Mouse (Mus musculus) myocyte (in vitro differentiated cells): ENCODE results near the gene Gm11985. TPM values are rescaled to one million over a fixed set of nuclear protein-coding genes. Genes with fewer than 3 reads are reported as not detected.
"Not testable (repeated sequence)": the region's sequence is repeated elsewhere in the genome, so short reads cannot be mapped to it uniquely, and the experiment has no call there.

ENCODE experiments used
- H3K27me3 ChIP-seq: one replicate; pipeline ENCODE4 v1.6.1; 2011; ENCODE audit not compliant: control insufficient read depth, insufficient read depth, insufficient read length
- H3K36me3 ChIP-seq: one replicate; pipeline ENCODE4 v1.6.1; 2011; ENCODE audit not compliant: control insufficient read depth, insufficient read depth
- H3K4me2 ChIP-seq: one replicate; pipeline ENCODE4 v1.6.1; 2011; ENCODE audit warnings: low read depth, control low read depth
- H3K4me3 ChIP-seq: one replicate; pipeline ENCODE4 v1.5.1; 2011; ENCODE audit warnings: mild to moderate bottlenecking, control low read depth, moderate library complexity
- H3K79me2 ChIP-seq: one replicate; pipeline ENCODE4 v1.6.1; 2011; ENCODE audit not compliant: control insufficient read depth, insufficient read depth
- H3ac ChIP-seq: one replicate; pipeline ENCODE4 v1.6.1; 2011; ENCODE audit not compliant: control insufficient read depth, insufficient read length
- CEBPB ChIP-seq: IDR thresholded peaks from 2 replicates; pipeline ENCODE4 v1.6.1; 2011; ENCODE audit warnings: mild to moderate bottlenecking, moderate library complexity; ENCODE audit not compliant: poor library complexity, insufficient read depth, severe bottlenecking
- E2F4 ChIP-seq: IDR thresholded peaks from one replicate; pipeline ENCODE4 v1.6.1; 2011; ENCODE audit warnings: mild to moderate bottlenecking, control low read depth, moderate library complexity; ENCODE audit not compliant: insufficient read depth
- MAX ChIP-seq: IDR thresholded peaks from one replicate; pipeline ENCODE4 v1.6.1; 2011; ENCODE audit warnings: low read depth, mild to moderate bottlenecking, control low read depth
- MYOD1 ChIP-seq, 3 experiments: IDR thresholded peaks; one replicate each; pipeline ENCODE4 v1.6.1; 2011; ENCODE audit warnings: control low read depth in 2 of 3, low read depth in 2 of 3, mild to moderate bottlenecking in 2 of 3, moderate library complexity in 1 of 3; ENCODE audit not compliant: insufficient read length in 2 of 3, control insufficient read depth in 1 of 3
- MYOG ChIP-seq, 3 experiments: IDR thresholded peaks; one replicate each; pipeline ENCODE4 v1.6.1; 2011; ENCODE audit warnings: control low read depth in 2 of 3, low read depth in 2 of 3, mild to moderate bottlenecking in 2 of 3; ENCODE audit not compliant: insufficient read length in 2 of 3, control insufficient read depth in 1 of 3, insufficient read depth in 1 of 3
- POLR2A ChIP-seq: IDR thresholded peaks from one replicate; pipeline ENCODE4 v1.6.1; 2011; ENCODE audit warnings: low read depth, mild to moderate bottlenecking, control low read depth, moderate library complexity; ENCODE audit not compliant: insufficient read length
- POLR2AphosphoS2 ChIP-seq: IDR thresholded peaks from one replicate; pipeline ENCODE4 v1.6.1; 2011; ENCODE audit warnings: low read depth, control low read depth; ENCODE audit not compliant: insufficient read length
- REST ChIP-seq: IDR thresholded peaks from one replicate; pipeline ENCODE4 v1.6.1; 2011; ENCODE audit warnings: mild to moderate bottlenecking, control low read depth, moderate library complexity; ENCODE audit not compliant: insufficient read depth, insufficient read length
- SRF ChIP-seq: IDR thresholded peaks from one replicate; pipeline ENCODE4 v1.6.1; 2011; ENCODE audit warnings: low read depth; ENCODE audit not compliant: control insufficient read depth, insufficient read length
- TCF12 ChIP-seq: IDR thresholded peaks from one replicate; pipeline ENCODE4 v1.6.1; 2011; ENCODE audit warnings: mild to moderate bottlenecking, control low read depth; ENCODE audit not compliant: poor library complexity, insufficient read depth, severe bottlenecking
- TCF3 ChIP-seq: IDR thresholded peaks from one replicate; pipeline ENCODE4 v1.6.1; 2011; ENCODE audit warnings: low read depth, control low read depth; ENCODE audit not compliant: insufficient read length
- USF1 ChIP-seq: IDR thresholded peaks from one replicate; pipeline ENCODE4 v1.6.1; 2011; ENCODE audit warnings: low read depth, mild to moderate bottlenecking, control low read depth, moderate library complexity
- polyA plus RNA-seq: library from polyadenylated mRNA; unstranded; fragments of >200 nt; fragmentation: generic; extraction: Trizol; gene quantifications from one replicate; pipeline ENCODE4 v1.2.1, GENCODE M21; 2012; ENCODE audit warnings: missing spikeins

The Gm11985 gene
- polyA plus RNA-seq, 1 experiment: not detected

DNA sequence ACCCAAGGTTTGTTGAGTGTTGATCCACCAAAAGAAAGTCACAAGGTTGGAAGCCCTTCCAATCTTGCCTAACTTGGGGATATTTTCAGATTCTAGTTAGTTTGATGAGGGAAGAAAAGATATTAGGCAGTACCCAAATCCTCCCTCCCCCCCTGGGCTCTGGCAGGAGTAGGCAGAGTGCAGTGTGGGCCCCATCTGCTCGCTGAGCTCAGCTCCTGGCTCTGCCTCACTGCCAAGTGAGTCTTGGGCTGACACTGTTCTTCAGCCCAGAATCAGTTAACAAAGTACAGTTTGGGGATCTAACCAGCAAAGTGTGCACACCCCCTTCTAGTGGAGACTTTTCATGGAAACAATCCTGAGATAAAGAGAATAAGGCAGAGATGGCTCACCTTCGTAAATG, 37.8 kb upstream of the Gm11985 start:
- no peak for TF ChIP-seq MYOG (IDR thresholded peaks at IDR 0.05; ENCODE audit: control insufficient read depth in 1 of 3, insufficient read depth in 1 of 3, insufficient read length in 2 of 3, low read depth in 2 of 3)
- TF ChIP-seq SRF: no peak
- TF ChIP-seq TCF3: no peak
- no peak for TF ChIP-seq E2F4
- no peak for TF ChIP-seq TCF12
- no peak for TF ChIP-seq REST
- Histone ChIP-seq H3ac (no peak overlapping the region), H3K4me3 (no peak overlapping the region), H3K27me3 (no peaks in the 10 kb centered on the region), H3K4me2 (no peak overlapping the region), H3K79me2 (no peaks in the 10 kb centered on the region), H3K36me3 (no peaks in the 10 kb centered on the region)

DNA sequence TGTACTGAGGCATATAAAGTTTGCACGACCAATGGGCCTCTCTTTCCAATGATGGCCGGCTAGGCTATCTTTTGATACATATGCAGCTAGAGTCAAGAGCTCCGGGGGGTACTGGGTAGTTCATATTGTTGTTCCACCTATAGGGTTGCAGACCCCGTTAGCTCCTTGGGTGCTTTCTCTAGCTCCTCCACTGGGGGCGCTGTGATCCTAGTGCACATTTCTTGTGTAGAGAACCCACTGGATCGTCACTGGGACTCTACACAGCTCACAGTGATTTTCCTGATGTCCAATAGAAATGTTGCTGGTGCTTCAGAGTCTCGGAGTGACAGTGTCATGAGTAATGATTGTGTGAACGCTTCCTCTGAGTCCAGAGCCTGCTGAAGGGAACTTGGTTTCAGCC, 33.5 kb upstream of the Gm11985 start:
- H3K79me2 ChIP-seq: not testable (repeated sequence)

DNA sequence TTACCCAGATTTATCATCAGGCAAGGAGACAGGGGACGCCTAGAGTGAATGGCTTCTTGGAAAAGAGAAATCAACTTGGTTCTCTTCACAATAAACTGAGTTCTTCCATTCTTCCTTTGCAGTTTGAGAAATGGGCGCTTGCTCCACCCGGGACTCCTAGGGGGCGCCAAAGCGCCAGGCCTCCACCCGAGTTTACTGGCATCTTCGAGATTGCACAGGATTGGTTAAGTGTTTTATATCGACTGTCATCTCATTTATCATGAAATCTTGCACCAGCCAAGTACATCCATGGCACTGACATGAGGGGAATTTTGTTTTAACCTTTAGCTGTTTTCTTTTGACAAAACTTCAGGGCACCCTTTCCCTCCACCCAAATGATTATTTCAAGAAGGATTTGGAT, 27.3 kb upstream of the Gm11985 start:
- Histone ChIP-seq H3K27me3 (peaks cover 9% of the 10 kb centered on the region), H3ac (no peak overlapping the region), H3K4me3 (no peak overlapping the region), H3K4me2 (no peak overlapping the region), H3K36me3 (no peaks in the 10 kb centered on the region), H3K79me2 (no peaks in the 10 kb centered on the region)
- no peak for TF ChIP-seq CEBPB
- no peak for TF ChIP-seq MYOD1 (IDR thresholded peaks at IDR 0.05; ENCODE audit: control insufficient read depth in 1 of 3, insufficient read length in 2 of 3, low read depth in 2 of 3)
- TF ChIP-seq REST: no peak
- no peak for TF ChIP-seq SRF
- no peak for TF ChIP-seq E2F4
- no peak for TF ChIP-seq MYOG (IDR thresholded peaks at IDR 0.05; ENCODE audit: control insufficient read depth in 1 of 3, insufficient read depth in 1 of 3, insufficient read length in 2 of 3, low read depth in 2 of 3)
- TF ChIP-seq MAX: no peak

More for the DNA sequence above, 33.5 kb upstream of the Gm11985 start:
- H3K27me3 ChIP-seq, H3ac ChIP-seq, H3K4me2 ChIP-seq, H3K36me3 ChIP-seq, H3K4me3 ChIP-seq: not testable (repeated sequence)

DNA sequence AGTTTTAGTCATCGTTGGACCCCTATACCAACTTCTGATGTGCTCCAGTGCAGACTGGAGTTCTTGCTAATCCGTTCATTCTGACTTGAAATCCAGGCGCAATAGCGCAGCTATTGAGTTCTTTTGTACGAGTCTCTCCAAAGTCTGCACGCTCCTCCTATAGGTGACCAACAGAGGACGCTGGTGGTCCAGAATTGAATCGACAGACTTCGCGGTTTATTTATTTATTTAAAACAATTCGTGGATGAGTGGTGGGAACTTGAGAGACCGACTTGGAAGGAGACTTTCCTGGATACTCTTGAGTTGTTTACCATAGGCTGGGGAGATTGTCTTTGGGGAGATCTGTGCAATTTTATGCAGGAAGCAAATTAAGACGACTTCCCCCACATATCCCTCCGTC, 26.4 kb upstream of the Gm11985 start:
- H3ac ChIP-seq: no peak overlapping the region
- peaks cover 9% of the 10 kb centered on the region for H3K27me3 ChIP-seq
- no peaks in the 10 kb centered on the region for H3K79me2 ChIP-seq
- H3K36me3 ChIP-seq: no peaks in the 10 kb centered on the region
- H3K4me2 ChIP-seq: no peak overlapping the region
- no peak for TF ChIP-seq CEBPB
- TF ChIP-seq POLR2A: no peak
- no peak for TF ChIP-seq USF1
- no peak for TF ChIP-seq MYOD1 (IDR thresholded peaks at IDR 0.05; ENCODE audit: control insufficient read depth in 1 of 3, insufficient read length in 2 of 3, low read depth in 2 of 3)
- TF ChIP-seq SRF: no peak
- no peak for TF ChIP-seq MAX
- TF ChIP-seq POLR2AphosphoS2: no peak
- no peak for TF ChIP-seq MYOG (IDR thresholded peaks at IDR 0.05; ENCODE audit: control insufficient read depth in 1 of 3, insufficient read depth in 1 of 3, insufficient read length in 2 of 3, low read depth in 2 of 3)
- TF ChIP-seq TCF3: no peak
- no peak for TF ChIP-seq E2F4
- no peak for TF ChIP-seq REST
- no peak for TF ChIP-seq TCF12
- H3K4me3 ChIP-seq: no peak overlapping the region

DNA sequence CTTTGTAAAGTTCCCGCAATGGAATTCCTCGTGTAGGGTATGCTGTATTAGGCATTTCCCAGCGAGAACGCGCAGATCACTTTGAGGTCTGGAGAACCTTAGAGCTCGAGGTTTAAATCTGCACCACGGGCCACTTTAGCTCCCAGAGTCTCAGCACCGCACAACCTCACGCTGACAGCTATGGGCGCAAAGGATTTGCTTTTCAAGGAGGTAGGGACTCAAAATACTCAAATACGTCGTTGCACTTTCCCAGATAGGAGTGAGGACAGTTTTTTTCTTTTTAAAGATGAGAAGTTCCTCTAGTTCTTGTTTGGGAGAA, 25.9 kb upstream of the Gm11985 start:
- Histone ChIP-seq H3K27me3 (peaks cover 9% of the 10 kb centered on the region), H3ac (no peak overlapping the region), H3K36me3 (no peaks in the 10 kb centered on the region), H3K4me2 (peak overlapping the region; percentile 18), H3K79me2 (no peaks in the 10 kb centered on the region), H3K4me3 (no peak overlapping the region)
- TF ChIP-seq TCF12 (no peak), POLR2A (no peak), MYOD1 (IDR thresholded peaks at IDR 0.05; ENCODE audit: control insufficient read depth in 1 of 3, insufficient read length in 2 of 3, low read depth in 2 of 3) (no peak), MAX (no peak), USF1 (no peak), REST (no peak), TCF3 (no peak), SRF (no peak), CEBPB (no peak)
